Mouse (Mus musculus): ENCODE measurements around the gene Cyp2d11. TPM values are rescaled to one million over a fixed set of nuclear protein-coding genes. Genes with fewer than 3 reads are reported as not detected.

The Cyp2d11 gene
- polyA plus RNA-seq (2012; rRNA removed; ENCODE audit: low replicate concordance), result not detected in 2 replicates

DNA sequence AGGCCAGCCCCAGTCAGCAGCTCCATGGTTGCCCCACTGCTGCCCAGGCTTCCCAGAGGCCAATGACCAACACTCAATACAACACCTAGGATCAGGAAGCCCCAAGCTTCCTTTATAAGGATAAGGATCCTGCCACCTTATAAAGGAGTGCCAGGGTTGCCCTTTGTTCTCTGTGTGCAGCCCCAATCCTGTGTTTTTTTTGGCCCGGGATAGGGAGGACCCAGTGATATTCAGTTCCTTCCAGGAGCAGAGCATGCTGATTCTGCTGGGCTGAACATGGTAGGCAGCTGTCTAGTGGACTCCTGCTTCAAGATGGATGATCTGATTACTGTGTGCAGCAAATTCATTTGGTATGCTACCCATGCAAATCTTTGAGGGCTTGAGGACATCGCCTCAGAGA lies at the start of gene Cyp2d11:
Gene Cyp2d11, minus strand, starts transcription at position 101 of the 400 bp plus-strand sequence.

DNA sequence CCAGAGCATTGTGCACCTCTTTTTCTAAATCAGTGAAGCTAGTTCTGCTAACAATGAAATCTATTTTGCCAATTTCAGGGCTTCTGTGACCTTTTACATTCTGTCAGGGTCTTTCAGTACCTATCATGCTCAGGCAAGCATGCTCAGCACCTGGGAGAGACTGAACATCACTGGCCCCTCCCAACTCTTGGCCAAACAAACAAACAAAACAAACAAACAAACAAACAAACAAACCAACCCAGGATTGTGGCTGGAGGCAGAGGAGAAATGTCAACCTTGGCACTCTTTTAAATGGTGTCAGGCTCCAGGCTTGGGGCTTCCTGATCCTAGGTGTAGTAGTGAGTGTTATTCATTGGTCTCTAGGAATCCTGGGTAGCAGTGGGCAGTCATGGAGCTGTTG lies 39.3 kb upstream of the Cyp2d11 start, which contains the start of gene Cyp2d9:
Gene Cyp2d9, plus strand, starts transcription at position 301 of the 400 bp plus-strand sequence.

DNA sequence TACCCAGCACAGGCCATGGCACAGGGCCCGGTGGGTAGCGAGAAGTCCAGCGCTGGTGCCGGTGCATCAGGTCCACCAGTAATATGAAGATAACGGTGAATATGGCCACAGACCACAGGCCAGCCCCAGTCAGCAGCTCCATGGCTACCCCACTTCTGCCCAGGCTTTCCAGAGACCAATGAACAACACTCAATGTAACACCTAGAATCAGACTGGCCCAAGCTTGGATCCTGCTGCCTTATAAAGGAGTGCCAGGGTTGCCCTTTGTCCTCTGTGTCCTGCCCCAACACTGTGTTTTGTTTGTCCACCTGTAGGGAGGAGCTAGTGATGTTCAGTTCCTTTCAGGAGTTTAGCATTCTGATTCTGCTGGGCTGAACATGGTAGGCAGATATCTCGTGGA lies 13.2 kb upstream of the Cyp2d11 start, which contains the start of gene Cyp2d10:
Gene Cyp2d10, minus strand, starts transcription at position 215 of the 400 bp plus-strand sequence.

DNA sequence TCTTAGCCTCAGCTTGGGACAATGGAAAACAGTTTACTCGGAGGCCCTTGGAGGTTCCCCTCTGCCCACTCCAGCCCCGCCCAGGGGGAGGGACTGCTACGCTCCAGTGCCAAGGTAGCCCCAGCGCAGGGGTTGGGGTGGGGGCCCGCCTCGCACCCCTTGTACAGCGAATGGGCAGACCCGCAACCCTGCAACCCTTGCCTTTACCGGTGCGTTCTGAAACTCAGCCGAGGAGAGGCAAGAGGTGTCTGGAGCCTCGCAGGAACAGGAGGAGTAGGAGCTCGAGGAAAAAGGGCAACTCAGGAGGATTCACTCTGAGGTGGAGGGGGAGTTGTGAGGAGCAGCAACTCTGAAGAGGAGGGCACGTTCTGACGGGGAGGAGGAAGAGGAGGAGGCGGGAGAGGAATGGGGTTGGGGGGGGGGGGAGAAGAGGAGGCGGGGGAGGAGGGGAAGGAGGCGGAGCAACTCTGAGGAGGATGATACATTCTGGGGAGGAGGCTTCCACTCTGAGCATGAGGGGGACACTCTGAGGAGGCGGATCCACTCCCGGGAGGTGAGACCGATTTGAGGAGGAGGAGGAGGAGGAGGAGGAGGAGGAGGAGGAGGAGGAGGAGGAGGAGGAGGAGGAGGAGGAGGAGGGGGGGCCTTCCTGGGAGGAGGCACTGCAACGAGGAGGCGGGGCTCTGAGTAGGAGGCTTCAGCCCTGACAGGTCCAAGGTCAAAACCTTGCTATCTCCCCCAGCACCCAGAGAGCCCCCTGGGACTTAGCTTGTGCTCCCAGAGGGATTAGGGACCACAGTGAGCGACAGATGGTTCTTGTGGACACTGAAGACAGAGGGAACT lies 13.7 kb downstream of the Cyp2d11 start, which contains the start of gene Cyp2d22:
Gene Cyp2d22, minus strand, starts transcription at position 390 of the 843 bp plus-strand sequence.

DNA sequence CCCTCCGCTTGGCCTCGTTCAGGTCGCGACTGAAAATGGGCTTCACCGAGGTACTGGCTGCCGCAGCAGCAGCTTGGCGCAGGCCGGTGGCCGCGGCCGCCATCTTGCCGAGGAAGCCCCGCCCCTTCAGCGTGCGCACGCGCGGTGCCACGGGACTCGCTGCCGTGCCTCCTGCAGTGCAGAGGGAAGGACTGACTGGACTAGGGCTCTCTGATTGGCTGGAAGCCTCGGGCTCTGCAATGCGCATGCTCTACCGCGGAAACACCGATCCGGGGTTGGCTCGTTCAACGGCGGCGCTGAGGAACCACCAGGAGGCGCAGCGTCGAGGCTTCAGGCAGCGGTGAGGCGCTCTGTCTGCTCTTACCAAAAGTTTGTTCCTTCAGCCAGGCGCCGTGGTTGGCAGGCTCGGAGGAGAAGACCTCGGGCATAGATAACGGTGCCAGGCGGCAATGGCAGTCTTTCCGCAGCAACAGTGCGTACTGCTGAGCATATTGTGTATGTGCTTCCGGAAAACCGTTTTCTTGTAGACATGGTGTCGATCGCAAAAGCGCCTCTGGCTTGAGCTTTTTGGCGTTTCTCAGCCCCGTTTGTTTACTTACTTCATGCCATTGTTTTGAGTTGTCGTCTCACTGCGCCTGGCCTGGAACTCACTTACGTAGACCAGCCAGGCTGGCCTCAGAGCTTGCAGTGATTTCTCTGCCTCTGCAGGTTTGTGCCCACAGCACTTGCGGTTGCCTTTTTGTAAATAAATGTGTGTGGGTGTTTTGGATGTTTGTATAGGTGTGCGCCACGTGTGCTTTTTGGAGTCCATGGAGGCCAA lies 39.5 kb downstream of the Cyp2d11 start, which contains the start of gene Ndufa6:
Gene Ndufa6, minus strand, starts transcription at position 197 of the 820 bp plus-strand sequence.

Other genes with a start within 250 kb of the Cyp2d11 start
- 60.2 and 70.3 TPM in 2 replicates for gene Srebf2, start 246.8 kb downstream of the Cyp2d11 start, polyA plus RNA-seq (2012; rRNA removed; ENCODE audit: low replicate concordance)
- 0.40 and 0.62 TPM in 2 replicates for gene Shisa8, start 181.2 kb downstream of the Cyp2d11 start, polyA plus RNA-seq (2012; rRNA removed; ENCODE audit: low replicate concordance)
- gene Tnfrsf13c, start 169.7 kb downstream of the Cyp2d11 start, polyA plus RNA-seq (2012; rRNA removed; ENCODE audit: low replicate concordance), result 0.40 and 0.66 TPM in 2 replicates
- gene Cenpm, start 149.3 kb downstream of the Cyp2d11 start, polyA plus RNA-seq (2012; rRNA removed; ENCODE audit: low replicate concordance), result 3.7 and 11.9 TPM in 2 replicates
- gene 1500009C09Rik, start 141.6 kb downstream of the Cyp2d11 start, polyA plus RNA-seq (2012; rRNA removed; ENCODE audit: low replicate concordance), result not detected in 2 replicates
- 1.6 and 1.8 TPM in 2 replicates for gene Sept3, start 119.1 kb downstream of the Cyp2d11 start, polyA plus RNA-seq (2012; rRNA removed; ENCODE audit: low replicate concordance)
- 0.19 TPM in 1 of 2 replicates, not detected in the other for gene Wbp2nl, start 95.1 kb downstream of the Cyp2d11 start, polyA plus RNA-seq (2012; rRNA removed; ENCODE audit: low replicate concordance)
- gene Naga, start 55.1 kb downstream of the Cyp2d11 start, polyA plus RNA-seq (2012; rRNA removed; ENCODE audit: low replicate concordance), result 135 and 144 TPM in 2 replicates
- 2.1 and 8.0 TPM in 2 replicates for gene Pheta2, start 55.1 kb downstream of the Cyp2d11 start, polyA plus RNA-seq (2012; rRNA removed; ENCODE audit: low replicate concordance)
- gene Smdt1, start 55.1 kb downstream of the Cyp2d11 start, polyA plus RNA-seq (2012; rRNA removed; ENCODE audit: low replicate concordance), result 221 and 257 TPM in 2 replicates
- gene Ndufa6, start 39.7 kb downstream of the Cyp2d11 start, polyA plus RNA-seq (2012; rRNA removed; ENCODE audit: low replicate concordance), result 293 and 339 TPM in 2 replicates
- gene Cyp2d22, start 13.8 kb downstream of the Cyp2d11 start, polyA plus RNA-seq (2012; rRNA removed; ENCODE audit: low replicate concordance), result 65.9 and 85.3 TPM in 2 replicates
- 0.30 TPM in 1 of 2 replicates, not detected in the other for gene Cyp2d10, start 13.2 kb upstream of the Cyp2d11 start, polyA plus RNA-seq (2012; rRNA removed; ENCODE audit: low replicate concordance)
- gene Cyp2d9, start 39.4 kb upstream of the Cyp2d11 start, polyA plus RNA-seq (2012; rRNA removed; ENCODE audit: low replicate concordance), result not detected in 2 replicates
- gene Cyp2d12, start 161.1 kb upstream of the Cyp2d11 start, polyA plus RNA-seq (2012; rRNA removed; ENCODE audit: low replicate concordance), result not detected in 2 replicates
- gene Cyp2d34, start 226.9 kb upstream of the Cyp2d11 start, polyA plus RNA-seq (2012; rRNA removed; ENCODE audit: low replicate concordance), result 0.04 TPM in 1 of 2 replicates, not detected in the other

Data from subcutaneous adipose tissue, adult 2 months (tissue).